Mouse (Mus musculus) 3T3-L1 (cell line): ENCODE data around the gene Poc5.

Experiments
- DNase-seq: peaks from one replicate; pipeline ENCODE4 v3.0.0-alpha.2; 2015; ENCODE audit warnings: low read depth, low spot score

Gene Poc5

DNA sequence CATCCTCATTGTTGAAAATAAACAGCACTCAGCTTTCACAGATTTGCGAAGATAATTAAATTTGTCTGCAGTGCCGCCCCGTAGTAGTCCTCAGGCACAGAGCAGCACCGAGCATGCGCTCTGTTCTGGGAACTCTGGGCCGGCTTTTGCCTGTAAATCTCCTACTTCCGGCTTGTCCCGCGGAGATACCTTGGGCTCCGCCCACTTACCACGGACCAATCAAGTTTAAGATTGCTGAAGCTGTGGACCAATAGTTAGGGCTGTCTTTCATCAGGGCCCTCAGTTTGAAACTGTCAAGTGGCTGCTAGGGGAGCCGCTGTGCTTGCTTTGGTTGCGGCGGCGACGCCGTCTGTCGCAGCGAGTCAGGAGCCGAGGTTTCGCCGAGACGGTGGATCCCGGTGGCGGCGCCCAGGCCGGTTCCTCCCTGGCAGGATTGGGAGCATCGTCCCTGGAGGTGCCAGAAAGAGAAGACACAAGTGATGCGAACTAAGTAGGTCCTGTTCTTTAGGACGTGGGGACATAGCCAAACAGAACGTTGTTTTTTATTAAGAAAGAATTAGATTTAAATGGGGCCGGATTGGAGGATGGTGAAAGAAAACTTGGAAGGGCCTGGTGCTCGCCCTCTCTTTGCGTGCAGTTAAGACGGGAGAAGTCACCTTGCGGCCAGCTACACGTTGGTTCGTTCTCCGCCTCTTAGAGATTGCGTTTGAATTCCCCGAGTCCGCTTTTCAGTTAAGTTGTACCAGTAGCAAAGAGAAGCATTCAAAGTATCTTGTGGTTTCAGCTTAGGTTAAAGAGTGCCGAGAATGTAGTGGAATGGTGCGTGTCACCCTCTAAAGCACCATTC, at the start of gene Poc5:
Poc5 (plus strand) TSS at position 253 of the 847 bp plus-strand sequence.
- DNase-seq = peak; percentile 99

DNA sequence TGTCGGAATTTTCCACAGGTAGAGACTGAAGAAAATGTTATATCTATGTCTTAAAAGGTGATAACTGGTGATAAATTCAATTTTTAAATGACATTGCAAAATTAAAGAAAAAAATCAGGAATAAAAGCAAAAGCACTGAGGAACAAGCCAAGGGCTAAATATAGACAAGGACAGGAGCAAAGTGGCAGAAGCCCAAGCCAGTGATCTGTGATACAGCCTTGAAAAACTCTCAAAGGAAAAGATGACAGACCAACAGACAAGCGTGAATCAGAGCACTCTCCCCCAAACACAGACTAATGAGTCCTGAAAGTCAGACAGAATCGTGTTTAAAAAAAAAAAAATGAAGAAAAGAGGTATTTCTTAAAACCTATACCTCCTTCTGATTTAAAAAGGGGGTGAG, 46.6 kb upstream of the Poc5 start:
- DNase-seq = no peak

DNA sequence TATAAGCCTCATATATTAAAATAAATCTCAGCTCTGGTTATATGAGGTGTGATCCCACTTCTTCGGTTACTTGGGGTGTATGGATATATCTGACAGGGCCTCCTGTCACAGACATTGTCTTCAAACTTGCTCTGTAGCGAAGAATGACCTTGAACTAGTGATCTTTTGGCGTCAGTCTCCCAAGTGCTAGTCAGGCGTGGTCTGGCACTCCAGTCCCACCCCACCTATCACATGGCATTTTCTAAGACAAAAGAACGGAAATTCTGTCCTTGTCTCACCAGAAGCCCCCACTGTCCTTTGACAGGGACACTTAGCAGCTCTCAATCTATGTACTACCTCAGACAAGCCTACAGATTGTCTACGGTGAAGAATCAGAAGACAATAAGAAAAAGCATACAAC, 43.3 kb upstream of the Poc5 start:
- no peak for DNase-seq

DNA sequence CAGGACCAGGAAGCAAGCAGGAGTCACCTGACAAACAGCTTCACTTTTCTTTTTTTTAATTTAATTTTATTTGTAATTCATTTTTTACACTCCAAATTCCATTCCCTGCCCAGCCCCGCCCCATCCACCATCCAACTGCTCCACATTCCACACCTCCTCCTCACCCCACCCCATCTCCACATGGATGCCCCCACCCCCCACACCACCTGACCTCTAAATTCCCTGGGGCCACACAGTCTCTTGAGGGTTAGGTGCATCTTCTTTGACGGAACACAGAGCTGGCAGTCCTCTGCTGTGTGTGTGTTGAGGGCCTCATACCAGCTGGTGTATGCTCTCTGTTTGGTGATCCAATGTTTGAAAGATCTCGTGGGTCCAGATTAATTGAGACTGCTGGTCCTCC, 41.5 kb upstream of the Poc5 start:
- DNase-seq = no peak

DNA sequence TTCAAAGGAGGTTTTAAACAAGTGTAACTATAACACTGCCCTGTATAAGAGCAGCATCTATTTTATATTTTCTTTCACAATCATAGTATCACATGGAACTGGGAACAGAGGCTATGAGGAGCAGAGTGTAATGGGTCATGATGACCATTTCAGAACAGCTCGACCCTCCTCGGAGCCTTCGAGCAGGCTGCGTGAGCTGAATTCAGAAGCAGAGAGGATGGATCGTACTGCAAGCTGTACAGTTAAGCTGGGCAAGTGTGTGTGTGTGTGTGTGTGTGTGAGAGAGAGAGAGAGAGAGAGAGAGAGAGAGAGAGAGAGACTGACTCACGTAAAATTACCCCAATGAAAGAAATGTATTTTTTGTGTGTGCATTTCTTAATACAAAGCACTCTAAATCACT, 37.9 kb upstream of the Poc5 start:
- no peak for DNase-seq

DNA sequence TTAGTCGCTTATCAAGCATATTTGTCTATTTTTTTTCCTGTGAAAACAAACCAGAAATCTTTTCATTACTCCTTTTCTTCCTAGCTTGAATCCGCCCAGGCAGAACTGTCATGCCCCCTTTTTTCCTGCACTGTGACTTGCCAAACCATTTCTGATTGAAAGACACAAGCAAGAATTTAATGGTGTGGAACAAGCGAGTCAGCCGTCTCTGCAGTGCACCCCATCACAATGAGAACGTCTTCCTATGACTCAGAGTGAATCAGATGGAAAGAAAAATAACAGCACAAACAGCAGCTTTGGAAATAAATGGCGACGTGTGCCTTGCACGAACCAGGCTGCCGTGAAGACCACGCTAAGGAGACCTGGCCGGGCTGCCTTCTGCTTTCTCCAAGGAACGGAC, 36.8 kb upstream of the Poc5 start:
- peak; percentile 51 for DNase-seq

DNA sequence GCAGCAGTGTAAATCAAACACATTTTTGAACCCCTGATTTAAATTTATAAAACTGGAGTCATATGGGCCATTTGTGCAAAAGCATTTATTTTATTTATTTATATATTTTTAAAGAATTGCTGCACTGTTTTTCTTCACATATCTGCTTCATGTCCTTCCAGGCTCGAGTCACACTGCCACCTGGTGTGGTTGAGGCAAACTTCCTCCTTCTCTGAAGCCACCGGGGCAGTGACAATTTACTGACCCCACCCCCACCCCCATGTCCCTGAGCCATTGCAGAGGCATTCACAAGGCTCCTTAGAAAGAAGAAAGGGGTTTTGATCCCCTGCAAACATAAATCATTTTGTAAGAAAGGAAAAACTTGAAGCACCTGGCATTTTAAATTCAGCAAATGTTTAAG, 12.6 kb upstream of the Poc5 start:
- DNase-seq = peak; percentile 3

DNA sequence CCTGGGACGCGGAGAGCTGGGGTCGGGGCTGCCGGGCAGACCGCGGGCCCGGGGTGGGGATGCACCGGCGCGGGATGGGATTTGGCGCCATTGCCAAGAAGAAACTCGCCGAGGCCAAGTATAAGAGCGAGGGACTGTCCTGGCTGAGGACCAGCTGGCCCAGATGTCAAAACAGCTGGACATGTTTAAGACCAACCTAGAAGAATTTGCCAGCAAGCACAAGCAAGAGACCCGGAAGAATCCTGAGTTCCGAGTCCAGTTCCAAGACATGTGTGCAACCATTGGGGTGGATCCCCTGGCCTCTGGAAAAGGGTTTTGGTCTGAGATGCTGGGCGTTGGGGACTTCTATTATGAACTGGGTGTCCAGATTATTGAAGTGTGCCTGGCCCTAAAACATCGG, 11.2 kb upstream of the Poc5 start:
- DNase-seq = no peak

DNA sequence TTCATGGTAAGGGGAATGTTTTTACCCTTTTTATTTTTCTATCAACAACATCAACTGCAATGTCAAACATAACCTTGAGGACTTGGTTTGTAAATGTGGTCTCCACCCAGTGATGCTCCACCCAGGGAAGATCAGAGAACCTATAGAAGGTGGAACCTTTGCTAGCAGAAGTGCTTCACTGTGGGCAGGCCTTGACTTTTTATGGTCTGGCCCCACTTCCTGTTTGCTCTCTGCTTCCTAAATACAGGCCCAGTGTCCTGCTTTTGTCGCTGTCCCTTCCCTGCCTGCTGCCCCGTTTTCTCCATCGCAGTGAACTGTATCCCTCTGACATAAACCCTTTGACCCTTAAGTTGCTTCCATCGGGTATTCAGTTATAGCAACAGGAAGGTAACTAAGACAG, 10.2 kb upstream of the Poc5 start:
- DNase-seq = no peak

DNA sequence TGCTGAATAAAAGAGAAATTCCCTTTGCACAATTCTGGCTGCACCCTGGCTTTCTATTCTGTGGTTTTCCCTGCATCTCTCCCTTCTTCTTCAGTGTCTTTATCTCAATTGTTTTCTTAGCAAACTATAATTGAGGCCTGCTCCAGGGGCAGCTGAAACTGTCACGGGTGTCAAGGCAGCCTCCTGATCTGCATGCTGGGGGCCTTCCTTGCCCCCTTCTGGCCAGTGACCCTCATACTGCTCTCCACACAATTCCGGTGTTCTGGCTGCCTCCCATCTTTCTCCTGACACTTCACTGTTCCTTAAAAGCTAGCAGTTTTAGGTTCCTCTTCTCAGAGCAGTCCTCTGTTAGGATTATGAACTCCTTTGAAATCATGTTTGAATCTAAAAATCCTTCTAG, 1.2 kb downstream of the Poc5 start:
- peak; percentile 20 for DNase-seq

DNA sequence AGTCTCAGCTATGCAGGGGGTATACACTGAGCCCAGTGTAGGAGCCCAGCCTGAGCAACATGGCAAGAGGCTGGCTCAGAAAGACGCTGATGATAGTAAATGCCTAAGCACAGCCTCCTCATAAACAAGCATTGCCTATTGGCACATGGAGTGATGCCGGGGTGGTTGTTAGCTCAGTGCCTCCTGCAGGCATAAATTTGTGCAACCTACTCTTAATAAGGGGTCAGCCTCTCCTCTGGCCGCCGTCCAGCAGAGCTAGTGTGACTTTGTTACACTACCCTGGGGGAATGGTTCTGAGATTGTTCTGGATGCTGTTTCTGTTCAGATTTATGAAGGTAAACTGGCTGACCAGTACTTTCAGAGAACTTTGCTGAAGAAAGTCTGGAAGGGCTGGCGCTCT, 13.2 kb downstream of the Poc5 start:
- no peak for DNase-seq

DNA sequence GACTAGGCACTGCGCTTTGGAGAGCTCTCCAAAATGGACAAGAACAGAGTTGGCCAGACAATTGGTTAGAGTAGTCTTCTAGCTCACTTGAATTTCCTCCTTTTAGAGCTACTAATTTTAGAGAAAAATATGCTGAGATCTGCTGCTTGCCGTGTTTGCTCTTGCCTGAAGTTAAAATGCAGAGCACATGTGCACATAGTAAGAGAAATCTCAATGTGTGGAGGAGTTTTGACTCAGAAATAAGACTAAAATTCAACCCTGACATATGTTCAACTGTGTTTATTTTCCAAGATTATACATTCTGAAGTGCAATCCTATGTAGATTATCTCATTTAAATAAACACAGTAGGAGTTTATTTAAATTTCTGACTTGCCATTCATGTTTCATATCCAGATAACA, 17.4 kb downstream of the Poc5 start:
- no peak for DNase-seq

DNA sequence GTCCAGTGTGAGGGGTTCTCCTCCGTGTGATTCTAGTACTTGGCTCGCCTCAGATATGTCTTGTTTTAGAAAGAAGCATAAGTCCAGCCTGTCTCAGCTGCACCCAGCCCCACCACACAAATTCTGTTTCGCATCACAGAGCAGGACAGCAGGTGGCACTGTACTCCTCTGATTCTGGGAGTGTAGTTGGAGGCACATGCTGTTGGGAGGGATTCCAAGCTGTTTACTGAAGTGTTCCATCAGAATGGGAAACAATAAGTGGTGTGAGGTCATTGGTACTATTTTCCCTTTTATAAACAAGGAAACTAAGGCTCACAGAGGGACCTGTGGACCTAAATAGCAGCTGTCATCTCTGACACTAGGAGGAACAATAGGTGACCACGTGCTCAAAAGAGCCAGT, 18.9 kb downstream of the Poc5 start:
- DNase-seq = peak; percentile 55

DNA sequence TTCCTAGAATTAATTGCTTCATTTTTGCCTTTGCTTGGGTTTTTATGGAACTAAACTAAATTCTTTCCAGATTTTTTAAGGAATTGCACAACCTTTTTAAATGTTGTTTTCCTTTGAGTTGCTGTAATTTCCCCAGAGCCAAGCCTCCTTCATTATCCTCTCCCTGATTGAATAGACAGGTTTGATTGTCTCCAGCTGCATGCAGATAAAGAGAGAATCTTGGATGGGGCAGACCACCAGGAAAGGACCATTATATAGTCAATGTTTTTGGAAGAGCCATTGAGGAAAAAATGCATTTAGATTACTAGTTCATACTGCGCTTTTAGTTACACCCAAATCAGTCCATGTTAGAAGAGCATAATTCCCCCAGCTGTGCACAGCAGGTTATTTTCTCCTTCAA, 20.7 kb downstream of the Poc5 start:
- no peak for DNase-seq

DNA sequence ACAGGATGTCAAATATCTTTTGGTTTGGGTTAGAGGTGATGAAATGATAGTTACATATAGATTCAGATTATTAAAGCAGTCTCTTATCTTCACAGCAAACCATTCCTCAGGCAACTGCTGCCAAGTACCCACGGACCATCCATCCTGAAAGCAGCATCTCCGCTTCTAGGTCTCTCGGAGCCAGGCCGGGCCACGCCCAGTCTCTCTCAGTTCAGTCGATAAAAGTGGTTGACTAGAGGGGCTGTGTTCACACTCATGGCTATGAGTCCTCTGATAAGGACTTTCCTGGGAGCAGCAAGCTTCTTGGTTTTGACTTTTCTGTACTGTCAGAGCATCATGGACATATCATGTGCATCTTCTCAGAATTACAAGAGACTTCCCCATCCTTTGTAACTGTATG, 26.3 kb downstream of the Poc5 start:
- no peak for DNase-seq

DNA sequence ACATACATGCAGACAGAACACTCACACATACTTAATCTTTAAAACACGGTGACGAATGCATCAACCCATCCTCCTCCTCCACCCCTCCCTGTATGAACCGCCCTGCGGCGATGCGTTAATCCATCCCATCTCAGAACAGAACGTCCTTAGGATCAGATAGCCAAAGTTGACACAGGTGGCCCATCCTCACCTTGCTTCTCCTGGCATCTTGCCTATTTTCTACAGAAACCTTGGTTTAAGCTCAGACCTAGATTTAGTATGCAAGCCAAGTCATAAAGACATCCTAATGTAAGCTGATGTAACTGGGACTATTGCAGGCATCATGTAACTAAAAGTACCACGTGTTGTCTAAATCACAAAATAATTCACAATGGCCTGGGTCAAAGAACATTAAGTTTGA, 28.3 kb downstream of the Poc5 start:
- DNase-seq = no peak

DNA sequence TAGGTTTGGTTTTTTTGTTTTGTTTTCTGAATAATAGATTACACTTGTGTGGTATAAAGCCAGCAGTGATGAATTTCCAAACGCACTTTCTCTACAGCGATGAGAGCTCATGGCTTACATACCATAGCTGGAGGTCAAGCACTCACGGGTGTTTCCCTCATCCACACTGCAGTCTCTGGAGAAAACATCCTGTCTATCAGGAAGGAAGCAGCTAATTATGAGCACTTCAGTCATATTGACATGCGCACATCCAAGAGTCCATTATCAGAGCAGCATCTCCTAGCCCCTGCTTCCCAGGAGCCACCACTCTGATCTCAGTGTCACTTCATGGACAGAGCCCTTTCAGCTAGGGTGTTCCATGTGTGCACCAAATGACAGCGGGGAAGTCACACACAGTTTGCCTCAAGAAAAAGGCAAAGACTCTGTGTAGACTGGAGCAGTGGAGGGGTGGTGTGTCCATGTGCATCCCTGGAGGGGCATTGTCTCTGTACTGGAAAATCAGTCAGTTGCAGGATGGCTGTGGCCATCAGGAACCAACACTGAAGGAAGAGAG, 29.2 kb downstream of the Poc5 start:
- no peak for DNase-seq

DNA sequence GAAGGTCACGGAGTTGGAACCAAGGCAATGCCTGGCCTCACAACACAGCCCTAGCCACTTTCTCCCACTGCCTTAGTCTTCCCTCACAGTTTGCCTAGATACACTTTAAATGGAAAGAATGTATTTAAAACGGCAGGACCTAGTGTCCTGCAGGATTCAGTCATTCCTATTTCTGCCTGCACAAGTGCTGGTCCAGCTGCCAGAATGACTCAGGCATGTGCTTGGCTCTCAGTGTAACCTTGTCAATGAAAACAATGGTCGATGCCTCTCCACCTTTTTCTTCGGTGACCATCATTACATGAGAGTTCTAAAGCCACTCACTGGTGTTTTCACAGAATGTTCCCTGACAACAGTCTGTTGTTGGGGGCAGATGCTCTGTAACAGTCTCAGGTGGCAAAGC, 30.4 kb downstream of the Poc5 start:
- peak; percentile 11 for DNase-seq

DNA sequence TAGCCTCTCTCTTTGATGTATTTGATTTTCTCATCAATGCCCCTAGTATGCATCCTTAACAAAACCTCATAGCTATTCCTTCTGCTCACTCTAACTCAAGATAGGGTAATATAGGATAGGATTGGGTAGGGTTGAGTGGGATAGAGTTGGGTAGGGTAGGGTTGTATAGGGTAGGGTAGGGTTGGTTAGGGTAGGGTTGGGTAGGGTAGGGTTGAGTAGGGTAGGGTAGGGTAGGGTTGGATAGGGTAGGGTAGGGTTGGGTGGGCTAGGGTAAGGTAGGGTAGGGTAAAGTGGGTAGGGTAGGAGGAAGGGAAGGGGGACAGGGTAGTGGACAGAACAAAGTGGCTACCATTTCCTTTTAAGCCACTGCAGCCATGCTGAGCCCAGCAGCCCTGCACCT, 33.1 kb downstream of the Poc5 start:
- DNase-seq = no peak

DNA sequence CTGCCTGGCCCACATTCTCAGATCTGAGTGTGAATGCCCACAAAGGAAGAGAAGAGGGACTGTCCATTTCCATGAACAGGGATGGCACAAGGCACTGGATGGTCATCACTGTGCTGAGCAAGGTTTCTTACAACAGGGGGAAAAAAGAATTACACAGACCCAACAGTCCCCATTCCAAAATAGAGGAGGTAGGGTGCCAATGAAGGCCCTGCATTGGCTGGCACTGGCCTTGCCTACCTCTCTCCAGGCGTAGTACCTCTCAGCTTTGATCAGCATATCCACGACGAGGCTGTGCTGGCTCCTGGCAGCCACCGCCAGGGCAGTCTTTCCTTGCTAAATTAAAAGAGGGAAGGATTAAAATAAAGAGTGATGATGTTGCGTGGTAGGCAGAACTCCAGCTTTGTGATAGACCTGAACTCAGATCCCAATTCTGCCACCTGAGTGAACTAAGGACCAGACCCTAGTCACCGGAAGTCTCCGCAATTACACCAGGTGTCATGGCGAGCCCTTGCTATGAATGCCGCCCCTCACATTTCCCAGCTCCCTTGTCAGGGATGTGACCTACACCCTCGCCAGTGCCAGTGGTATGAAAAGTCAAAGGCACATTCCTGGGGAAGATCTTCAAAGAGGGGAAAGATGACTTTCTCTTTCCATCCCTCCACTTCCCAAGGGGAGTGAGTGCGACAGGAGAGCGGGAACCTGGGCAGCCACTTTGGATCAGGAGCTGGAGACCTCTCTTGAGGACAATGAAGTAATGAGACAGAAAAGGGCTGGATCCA, 36.6 kb downstream of the Poc5 start:
- DNase-seq = no peak

DNA sequence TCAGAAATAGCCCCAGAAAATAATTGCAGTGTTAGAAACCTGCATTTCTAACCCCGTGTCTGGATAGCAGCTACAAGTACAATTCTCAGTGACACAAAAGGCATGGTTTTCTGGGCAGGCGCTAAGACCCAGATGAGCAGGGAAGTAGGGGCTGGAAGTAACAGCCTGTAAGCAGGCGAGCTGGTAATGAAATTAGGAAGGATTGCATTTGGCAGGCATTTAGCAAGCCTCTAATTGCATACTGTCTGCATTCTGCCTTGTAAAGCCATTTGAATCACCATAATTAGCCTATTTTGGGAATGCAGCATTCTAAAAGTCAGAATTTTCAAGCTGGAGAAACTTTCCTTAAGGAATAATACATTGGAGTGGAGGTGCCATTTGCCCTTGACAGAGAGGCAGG, 38.0 kb downstream of the Poc5 start:
- no peak for DNase-seq

DNA sequence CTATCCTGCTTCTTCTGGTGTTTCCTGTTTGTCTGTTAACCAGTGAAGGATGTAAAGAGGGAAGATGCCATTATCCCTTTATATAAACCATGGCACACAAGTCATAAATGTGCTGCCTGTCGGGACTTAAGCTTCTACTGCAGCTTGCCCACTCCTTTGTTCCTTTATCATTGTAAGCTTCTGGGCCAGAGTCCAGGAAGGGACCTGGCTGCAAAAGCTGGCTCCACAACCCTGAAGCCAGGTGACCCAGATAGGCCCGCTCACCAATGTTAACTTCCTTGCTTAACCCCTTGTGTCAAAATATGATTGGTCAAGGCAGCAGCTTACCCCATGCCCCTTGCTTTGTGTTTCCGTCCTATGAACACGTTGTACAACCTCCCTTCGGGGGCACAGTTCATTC, 40.4 kb downstream of the Poc5 start:
- no peak for DNase-seq

DNA sequence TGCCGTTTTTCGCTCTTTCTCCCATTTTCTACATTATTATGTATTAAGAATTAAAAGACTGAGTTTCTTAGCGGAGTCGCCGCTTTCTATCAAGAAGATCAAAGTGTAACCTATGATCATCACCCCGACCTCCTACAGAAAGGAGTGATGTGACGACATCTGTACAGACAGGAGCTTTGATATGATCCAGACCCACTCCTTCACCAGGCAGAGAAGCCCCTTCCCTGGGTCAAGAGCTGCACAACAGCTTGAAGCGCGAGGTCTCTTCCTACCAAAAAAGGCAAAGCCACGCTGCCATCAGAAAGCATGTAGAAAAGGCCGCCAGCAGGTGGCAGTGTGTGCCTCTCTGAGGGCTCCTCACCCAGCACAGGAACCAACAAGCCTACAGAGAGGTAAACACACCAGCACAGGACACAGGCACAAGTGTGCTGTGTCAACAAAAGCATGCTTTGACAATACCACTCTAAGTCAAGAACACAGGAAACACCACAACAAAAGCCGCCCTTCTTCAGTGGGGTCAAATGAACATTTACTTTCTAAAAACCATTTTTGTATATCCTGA, 43.6 kb downstream of the Poc5 start:
- DNase-seq = peak; percentile 89
